Mouse (Mus musculus): ENCODE data around the gene Lsamp. TPM values are rescaled to one million over a fixed set of nuclear protein-coding genes. Genes with fewer than 3 reads are reported as not detected.

Gene Lsamp
- total and polyA plus RNA-seq, 2 experiments from 2014 or later: 122 to 157 TPM

DNA sequence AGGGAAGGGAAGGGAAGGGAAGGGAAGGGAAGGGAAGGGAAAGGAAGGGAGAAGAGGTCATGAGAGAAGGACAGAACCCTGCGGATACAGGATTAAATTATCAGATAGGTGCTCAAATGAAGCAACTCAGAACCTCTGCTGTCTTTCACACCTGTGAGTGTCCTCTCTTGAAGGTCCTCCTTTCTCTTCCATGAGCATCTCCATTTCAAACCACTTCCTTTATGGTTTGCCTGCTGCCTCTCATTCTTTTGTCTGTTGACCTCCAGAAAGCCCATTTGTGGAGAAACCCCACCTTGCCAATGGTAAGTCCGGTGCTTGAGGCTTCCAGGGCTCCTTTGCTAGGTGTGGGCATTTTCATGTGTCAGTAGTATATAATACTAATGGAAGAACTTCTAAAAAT is 2141.9 kb downstream of the Lsamp start:
- H3K4me2 ChIP-seq (ENCODE audit: low read depth, low read length): no peak overlapping the region
- TF ChIP-seq CTCF (IDR thresholded peaks at IDR 0.05; ENCODE audit: low read depth): no peak
- H3K9me3 ChIP-seq (ENCODE audit: low read length): no peaks in the 10 kb centered on the region
- H3K27me3 ChIP-seq (ENCODE audit: insufficient read depth, low read length): no peaks in the 10 kb centered on the region
- H3K9ac ChIP-seq (replicated peaks; ENCODE audit: low read length): no peak overlapping the region
- H3K4me1 ChIP-seq (ENCODE audit: insufficient read depth, low read length): no peaks in the 10 kb centered on the region
- H3K27ac ChIP-seq: no peak overlapping the region
- 85% methylated on average over 2 of the region's 2 CpGs for WGBS
- DNase-seq (ENCODE audit: low spot score): no peak
- no peaks in the 10 kb centered on the region for H3K36me3 ChIP-seq (ENCODE audit: insufficient read depth, low read length)
- H3K4me3 ChIP-seq (ENCODE audit: low read length): no peak overlapping the region
- no peak for ATAC-seq

GRCm38 (mm10) chr16:42147164-42147563 is 2163.0 kb downstream of the Lsamp start:
- no peak overlapping the region for H3K9ac ChIP-seq (replicated peaks; ENCODE audit: low read length)
- no peaks in the 10 kb centered on the region for H3K4me1 ChIP-seq (ENCODE audit: insufficient read depth, low read length)
- 38% methylated on average over 6 of the region's 6 CpGs for WGBS
- H3K27me3 ChIP-seq (ENCODE audit: insufficient read depth, low read length): no peaks in the 10 kb centered on the region
- H3K36me3 ChIP-seq (ENCODE audit: insufficient read depth, low read length): no peaks in the 10 kb centered on the region
- no peak overlapping the region for H3K4me2 ChIP-seq (ENCODE audit: low read depth, low read length)
- DNase-seq (ENCODE audit: low spot score): peak; percentile 38
- H3K4me3 ChIP-seq (ENCODE audit: low read length): no peak overlapping the region
- peak; percentile 51 for ATAC-seq
- TF ChIP-seq CTCF (IDR thresholded peaks at IDR 0.05; ENCODE audit: low read depth): peak; percentile 19
- H3K9me3 ChIP-seq (ENCODE audit: low read length): no peaks in the 10 kb centered on the region
- no peak overlapping the region for H3K27ac ChIP-seq

DNA sequence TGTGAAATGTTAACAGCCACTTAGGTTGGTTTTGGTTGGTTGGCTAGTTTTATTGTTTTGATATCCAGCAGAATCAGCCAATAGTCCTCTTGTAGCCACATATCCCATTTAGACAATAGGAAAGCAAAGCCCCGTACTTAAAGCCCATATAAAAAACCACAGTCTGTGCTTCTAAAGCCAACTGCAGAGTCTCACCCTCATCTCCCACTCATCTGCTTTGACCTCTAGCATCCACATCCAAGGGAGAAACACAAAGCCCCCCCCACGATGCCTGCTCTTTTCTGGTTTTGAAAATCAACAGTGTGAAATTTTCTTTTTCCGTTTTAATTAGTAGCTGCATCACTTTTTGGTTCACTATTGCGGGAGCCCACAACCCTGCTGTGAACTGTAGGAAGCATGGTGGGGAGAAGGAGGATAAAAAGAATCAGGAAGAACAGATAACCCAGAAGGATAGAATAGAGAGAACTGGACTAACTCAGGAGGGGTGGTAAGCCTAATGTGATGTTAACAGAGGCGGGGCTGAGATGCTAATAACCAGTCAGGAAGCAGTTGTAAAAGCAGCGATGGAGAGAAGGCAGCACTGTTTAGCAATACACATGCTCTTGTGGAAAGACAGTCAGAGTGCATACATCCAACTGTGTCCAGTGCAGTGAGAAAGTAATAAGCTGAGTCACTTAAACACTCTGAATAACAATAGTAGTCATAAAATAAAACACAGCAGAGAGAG is 2165.2 kb downstream of the Lsamp start:
- Histone ChIP-seq H3K27me3 (ENCODE audit: insufficient read depth, low read length) (no peaks in the 10 kb centered on the region), H3K4me2 (ENCODE audit: low read depth, low read length) (no peak overlapping the region), H3K9ac (replicated peaks; ENCODE audit: low read length) (no peak overlapping the region), H3K27ac (no peak overlapping the region), H3K36me3 (ENCODE audit: insufficient read depth, low read length) (no peaks in the 10 kb centered on the region), H3K9me3 (ENCODE audit: low read length) (no peaks in the 10 kb centered on the region), H3K4me1 (ENCODE audit: insufficient read depth, low read length) (no peaks in the 10 kb centered on the region), H3K4me3 (ENCODE audit: low read length) (no peak overlapping the region)
- ATAC-seq (no peak), DNase-seq (ENCODE audit: low spot score) (no peak)
- no peak for TF ChIP-seq CTCF (IDR thresholded peaks at IDR 0.05; ENCODE audit: low read depth)
- WGBS: 22% methylated on average over 6 of the region's 6 CpGs

DNA sequence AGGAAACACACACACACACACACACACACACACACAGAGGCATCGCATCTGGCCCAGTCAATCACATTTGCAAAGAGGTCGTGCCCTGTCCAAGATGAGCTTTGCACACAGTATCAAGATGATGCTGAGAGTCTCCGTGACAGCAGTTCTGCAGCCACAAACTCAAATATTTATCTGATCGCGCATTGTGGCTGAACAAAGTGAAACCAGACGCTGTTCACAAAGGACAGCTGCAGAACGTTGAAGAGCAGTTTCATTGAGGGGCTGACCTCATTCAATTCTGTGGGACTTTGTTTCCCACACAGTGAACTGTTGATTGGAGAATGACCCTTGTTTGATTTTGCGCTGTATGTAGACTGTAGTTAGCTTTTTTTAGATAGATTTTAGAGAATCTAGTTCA is 2168.5 kb downstream of the Lsamp start:
- Histone ChIP-seq H3K4me3 (ENCODE audit: low read length) (no peak overlapping the region), H3K36me3 (ENCODE audit: insufficient read depth, low read length) (no peaks in the 10 kb centered on the region), H3K9ac (replicated peaks; ENCODE audit: low read length) (no peak overlapping the region), H3K27me3 (ENCODE audit: insufficient read depth, low read length) (no peaks in the 10 kb centered on the region), H3K9me3 (ENCODE audit: low read length) (no peaks in the 10 kb centered on the region), H3K4me1 (ENCODE audit: insufficient read depth, low read length) (no peaks in the 10 kb centered on the region), H3K4me2 (ENCODE audit: low read depth, low read length) (no peak overlapping the region), H3K27ac (no peak overlapping the region)
- WGBS: 52% methylated on average over 8 of the region's 8 CpGs
- no peak for ATAC-seq
- TF ChIP-seq CTCF (IDR thresholded peaks at IDR 0.05; ENCODE audit: low read depth): no peak
- DNase-seq (ENCODE audit: low spot score): no peak

DNA sequence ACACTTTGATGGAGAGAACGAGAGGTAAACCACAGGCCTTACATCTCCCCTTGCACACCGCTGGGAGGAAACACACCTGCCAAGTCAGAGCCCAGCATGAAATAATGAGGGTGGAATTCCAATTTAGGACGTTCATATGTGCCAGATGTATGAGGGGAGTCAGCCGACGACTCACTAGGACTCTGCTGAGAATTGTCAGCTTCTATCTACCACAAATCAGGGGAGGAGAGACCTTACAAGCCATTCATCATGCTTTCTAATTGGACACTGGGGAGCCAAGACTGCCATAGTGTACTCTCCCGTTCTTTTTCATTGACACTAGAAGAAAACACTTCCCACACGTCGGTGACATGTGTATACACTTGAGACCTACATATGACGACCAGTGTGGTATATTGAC is 2173.7 kb downstream of the Lsamp start:
- Histone ChIP-seq H3K4me3 (ENCODE audit: low read length) (no peak overlapping the region), H3K9me3 (ENCODE audit: low read length) (no peaks in the 10 kb centered on the region), H3K27ac (no peak overlapping the region), H3K4me2 (ENCODE audit: low read depth, low read length) (no peak overlapping the region), H3K36me3 (ENCODE audit: insufficient read depth, low read length) (no peaks in the 10 kb centered on the region), H3K27me3 (ENCODE audit: insufficient read depth, low read length) (no peaks in the 10 kb centered on the region), H3K4me1 (ENCODE audit: insufficient read depth, low read length) (no peaks in the 10 kb centered on the region), H3K9ac (replicated peaks; ENCODE audit: low read length) (no peak overlapping the region)
- WGBS: 53% methylated on average over 9 of the region's 9 CpGs
- no peak for TF ChIP-seq CTCF (IDR thresholded peaks at IDR 0.05; ENCODE audit: low read depth)
- DNase-seq (ENCODE audit: low spot score) (no peak), ATAC-seq (no peak)

- peak; percentile 100 for TF ChIP-seq CTCF (IDR thresholded peaks at IDR 0.05; ENCODE audit: low read depth)
- no peaks in the 10 kb centered on the region for H3K27me3 ChIP-seq (ENCODE audit: insufficient read depth, low read length)
- no peak overlapping the region for H3K9ac ChIP-seq (replicated peaks; ENCODE audit: low read length)
- no peaks in the 10 kb centered on the region for H3K4me1 ChIP-seq (ENCODE audit: insufficient read depth, low read length)
- H3K36me3 ChIP-seq (ENCODE audit: insufficient read depth, low read length): no peaks in the 10 kb centered on the region
- no peaks in the 10 kb centered on the region for H3K9me3 ChIP-seq (ENCODE audit: low read length)
- no peak overlapping the region for H3K4me3 ChIP-seq (ENCODE audit: low read length)
- DNase-seq (ENCODE audit: low spot score) (peak; percentile 92), ATAC-seq (peak; percentile 77)
- H3K27ac ChIP-seq: no peak overlapping the region
- H3K4me2 ChIP-seq (ENCODE audit: low read depth, low read length): no peak overlapping the region
Observed at GRCm38 (mm10) chr16:42164941-42165340, 2180.8 kb downstream of the Lsamp start.

- Histone ChIP-seq H3K9me3 (ENCODE audit: low read length) (no peaks in the 10 kb centered on the region), H3K4me1 (ENCODE audit: insufficient read depth, low read length) (no peaks in the 10 kb centered on the region), H3K36me3 (ENCODE audit: insufficient read depth, low read length) (no peaks in the 10 kb centered on the region), H3K4me3 (ENCODE audit: low read length) (no peak overlapping the region), H3K9ac (replicated peaks; ENCODE audit: low read length) (no peak overlapping the region), H3K4me2 (ENCODE audit: low read depth, low read length) (no peak overlapping the region), H3K27me3 (ENCODE audit: insufficient read depth, low read length) (no peaks in the 10 kb centered on the region), H3K27ac (no peak overlapping the region)
- 94% methylated on average over 9 of the region's 9 CpGs for WGBS
- no peak for TF ChIP-seq CTCF (IDR thresholded peaks at IDR 0.05; ENCODE audit: low read depth)
- ATAC-seq: no peak
- no peak for DNase-seq (ENCODE audit: low spot score)
Observed at GRCm38 (mm10) chr16:42168292-42168691, 2184.1 kb downstream of the Lsamp start.
